Mouse (Mus musculus) regulatory T cell (primary cell): ENCODE measurements at regions not wholly inside any gene's neighbourhood (a gene's known extent, or its start where the extent isn't known, plus 50 kb on each side); places are given as distances from the start of the nearest gene placed in this dataset.

Experiments used
- in situ Hi-C: fragments of 300-600 bp; cut with MboI, MseI; formaldehyde crosslinking; loops from one replicate; pipeline ENCODE4 v1.15.1; 2025; ENCODE audit warnings: high pct_unique_total_duplicates

- in situ Hi-C loops, result no loop called here
Observed at GRCm38 (mm10) chr8:89217689-89218088, 173.7 kb upstream of the Sall1 start.

DNA sequence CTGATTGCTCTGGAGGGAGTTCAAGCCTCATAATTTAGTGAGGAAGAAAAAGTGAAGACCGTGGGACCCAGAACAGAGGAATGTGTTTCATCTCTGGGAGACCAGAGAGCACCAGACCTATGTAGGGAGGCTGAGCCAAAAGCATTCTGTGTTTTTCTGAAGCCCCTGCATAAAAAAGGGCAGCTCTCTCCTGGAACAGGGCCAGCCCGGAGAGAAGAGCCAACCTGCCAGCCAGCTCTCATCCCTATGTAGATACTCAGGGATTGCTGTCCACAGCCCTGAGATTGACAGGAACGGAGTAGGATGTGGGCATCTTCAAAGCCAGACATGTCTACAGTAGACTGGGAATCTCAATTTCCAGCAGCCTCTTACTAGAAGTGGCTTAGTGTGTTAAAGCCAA is 168.0 kb upstream of the Sall1 start:
- in situ Hi-C loops, result no loop called here

GRCm38 (mm10) chr8:89210684-89211083 is 166.7 kb upstream of the Sall1 start:
- in situ Hi-C loops, result no loop called here

- in situ Hi-C loops, result no loop called here
Observed at GRCm38 (mm10) chr8:89207891-89208290, 163.9 kb upstream of the Sall1 start.

GRCm38 (mm10) chr8:89202484-89203096 is 158.6 kb upstream of the Sall1 start:
- in situ Hi-C loops, result no loop called here

GRCm38 (mm10) chr8:89200301-89200700 is 156.3 kb upstream of the Sall1 start:
- in situ Hi-C loops, result no loop called here

DNA sequence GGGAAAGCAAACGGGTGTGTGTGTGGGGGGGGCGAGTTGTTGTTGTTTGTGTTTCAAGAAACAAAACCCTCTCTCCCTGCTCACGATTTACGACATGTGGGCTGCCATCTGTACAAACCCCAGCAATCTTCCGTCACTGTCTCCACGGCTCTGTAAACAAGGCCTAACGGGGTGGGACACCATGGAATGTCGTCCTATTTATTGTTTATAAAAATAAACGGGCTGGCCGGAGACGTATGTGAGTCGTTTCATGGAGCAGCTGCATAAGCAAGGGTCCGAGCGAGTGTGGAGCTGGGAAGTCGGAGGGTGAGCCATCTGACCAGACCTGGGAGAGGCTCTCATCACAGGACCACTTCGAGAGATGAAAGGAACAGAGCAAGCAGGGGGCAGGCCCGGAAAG is 141.4 kb upstream of the Sall1 start:
- in situ Hi-C loops, result no loop called here

DNA sequence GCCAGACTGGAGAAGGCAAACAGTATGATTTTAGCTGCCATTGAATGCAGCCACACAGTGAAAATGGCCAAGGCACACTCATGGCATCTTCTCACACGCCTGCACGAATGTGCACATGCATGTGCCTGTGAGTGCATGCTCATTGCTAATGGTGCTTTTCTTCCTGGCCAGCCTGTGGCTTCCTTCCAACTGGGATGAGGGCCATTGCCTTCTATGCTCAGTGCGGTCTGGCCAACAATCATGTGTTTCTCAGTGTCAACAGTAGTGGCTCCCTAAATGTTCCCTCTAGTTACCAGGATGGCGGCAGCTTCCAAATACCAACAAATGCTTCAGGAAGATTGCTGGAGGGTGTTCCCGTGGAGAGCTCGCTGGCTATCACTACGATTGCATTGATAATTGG is 131.7 kb upstream of the Sall1 start:
- in situ Hi-C loops, result no loop called here

DNA sequence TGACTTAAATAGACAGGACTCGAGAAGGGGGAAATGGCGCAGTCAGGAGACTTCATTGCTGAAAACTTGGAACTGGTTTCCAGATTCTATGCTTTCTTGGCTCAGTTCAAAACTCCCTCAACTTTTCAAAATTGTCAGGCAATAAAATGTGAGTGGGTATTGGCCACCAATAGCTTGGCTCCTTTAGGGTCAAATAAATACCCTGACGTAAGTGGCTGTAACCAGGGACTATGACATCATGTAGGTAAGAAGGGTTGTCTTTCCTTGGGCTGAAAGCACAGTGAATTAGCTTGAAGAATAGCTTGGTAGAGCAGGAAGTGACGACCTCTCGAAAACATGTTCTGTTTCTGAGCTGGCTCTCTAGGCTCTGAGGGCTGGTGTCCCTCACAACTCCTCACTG is 127.6 kb upstream of the Sall1 start:
- in situ Hi-C loops, result no loop called here

- in situ Hi-C loops, result no loop called here
Observed at GRCm38 (mm10) chr8:89169484-89169883, 125.5 kb upstream of the Sall1 start.

DNA sequence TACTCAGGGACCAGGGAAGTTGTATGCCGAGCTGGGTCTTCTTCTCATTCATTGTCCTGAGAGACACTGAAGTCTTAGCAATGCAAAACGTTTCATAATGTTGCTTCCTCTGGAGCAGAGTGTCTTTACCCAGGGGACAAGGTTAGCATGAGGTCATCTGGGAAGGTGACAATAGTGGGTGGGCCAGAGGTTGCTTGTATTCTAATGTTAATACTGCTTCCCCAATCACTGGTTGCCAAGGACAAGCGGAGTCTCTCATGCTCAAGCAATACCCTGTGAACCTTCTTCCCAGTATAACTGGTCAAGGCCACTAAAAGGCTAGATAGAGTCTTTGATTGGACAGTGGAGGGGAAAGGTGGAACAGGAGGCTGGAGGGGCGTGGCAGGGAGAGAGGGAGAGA is 123.1 kb upstream of the Sall1 start:
- in situ Hi-C loops, result no loop called here

- in situ Hi-C loops, result no loop called here
Observed at GRCm38 (mm10) chr8:89156909-89157308, 112.9 kb upstream of the Sall1 start.

GRCm38 (mm10) chr8:89153605-89154004 is 109.6 kb upstream of the Sall1 start:
- in situ Hi-C loops, result no loop called here

- in situ Hi-C loops, result no loop called here
Observed at GRCm38 (mm10) chr8:89152867-89153595, 109.1 kb upstream of the Sall1 start.

GRCm38 (mm10) chr8:89152331-89152730 is 108.4 kb upstream of the Sall1 start:
- in situ Hi-C loops, result no loop called here

GRCm38 (mm10) chr8:89150952-89151351 is 107.0 kb upstream of the Sall1 start:
- in situ Hi-C loops, result no loop called here

- in situ Hi-C loops, result no loop called here
Observed at GRCm38 (mm10) chr8:89141529-89142235, 97.7 kb upstream of the Sall1 start.

DNA sequence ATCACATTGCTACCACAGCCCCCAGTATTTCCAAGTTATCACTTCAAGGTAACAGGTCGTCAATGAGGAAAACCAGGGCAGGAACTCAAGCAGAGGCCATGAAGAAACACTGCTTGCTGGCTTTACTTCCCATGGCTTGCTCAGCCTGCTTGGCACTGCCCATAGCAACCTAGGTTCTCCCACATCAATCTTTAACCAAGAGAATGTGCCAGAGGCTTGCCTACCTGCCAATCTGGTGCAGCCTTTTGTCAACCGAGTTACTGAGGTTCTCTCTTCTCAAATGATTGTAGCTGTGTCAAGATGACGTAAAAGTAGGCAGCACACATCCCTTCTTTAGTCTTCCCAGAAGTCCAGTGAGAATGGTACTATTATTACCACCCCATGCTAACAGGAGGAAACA is 95.9 kb upstream of the Sall1 start:
- in situ Hi-C loops, result no loop called here

DNA sequence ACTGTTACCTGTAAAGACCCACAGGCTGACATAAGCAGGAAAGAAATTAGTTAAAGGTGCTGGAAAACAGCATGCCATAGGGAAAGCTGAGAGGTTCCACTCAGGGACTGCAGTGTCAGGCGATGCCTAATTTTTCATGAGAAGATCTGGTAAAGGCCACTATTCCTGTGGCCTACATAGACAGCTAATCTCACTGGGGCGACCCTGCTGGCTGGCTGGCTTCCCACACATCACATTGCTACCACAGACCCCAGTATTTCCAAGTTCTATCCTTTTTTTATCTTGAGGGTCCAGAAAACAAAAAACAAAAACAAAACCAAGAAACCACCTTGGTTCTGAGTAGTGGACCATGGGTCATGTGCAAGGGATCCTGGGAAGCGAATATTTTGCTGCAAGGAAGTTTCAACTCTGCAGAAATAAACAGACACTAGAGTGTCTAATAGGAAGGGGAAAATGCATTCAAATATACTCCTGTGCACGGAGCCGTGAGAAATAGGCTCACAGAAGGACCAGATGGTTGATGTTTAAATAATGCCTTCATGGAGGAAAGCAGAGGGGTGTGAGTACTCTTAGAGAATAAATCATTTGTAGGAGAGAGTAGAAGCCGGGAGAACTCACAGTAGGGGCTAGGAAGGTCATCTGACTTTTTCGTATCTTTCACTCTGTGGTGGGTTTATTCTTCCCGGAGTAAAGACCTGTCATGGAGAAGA is 94.6 kb upstream of the Sall1 start:
- in situ Hi-C loops, result no loop called here

- in situ Hi-C loops, result no loop called here
Observed at GRCm38 (mm10) chr8:89134581-89135484, 90.9 kb upstream of the Sall1 start.

GRCm38 (mm10) chr8:89134058-89134457 is 90.1 kb upstream of the Sall1 start:
- in situ Hi-C loops, result no loop called here
